8 mouse cellular contexts compared by ENCODE assay signal in genomic region chrX:100729665-100730188, GRCm38 (mm10). TPM values are rescaled to one million over a fixed set of nuclear protein-coding genes. Genes with fewer than 3 reads are reported as not detected.
A peak's percentile ranks its signal among the peaks of the same experiment; 100 is the strongest.
DNase-seq lines count a peak whose midpoint lies in the region; ATAC-seq lines count a peak whose summit lies in the region.

TSS of gene Gdpd2 (plus strand) at chrX:100729873.

- 25% methylated on average over 5 of the region's 8 CpGs for WGBS in embryonic facial prominence, embryonic 14.5 days

- H3K9ac ChIP-seq in embryonic facial prominence, embryonic 14.5 days (ENCODE audit: low read depth, low read length): peak within 1 kb of the TSS; percentile 35; the same call in 1 of the 2 replicates

- no peak within 1 kb of the TSS for H3K27ac ChIP-seq in embryonic facial prominence, embryonic 14.5 days (replicated peaks; ENCODE audit: low read depth, low read length)

- ATAC-seq in embryonic facial prominence, embryonic 14.5 days (ENCODE audit: low read depth): peak; percentile 78

- peak within 1 kb of the TSS; percentile 41 for H3K4me2 ChIP-seq in embryonic facial prominence, embryonic 14.5 days (ENCODE audit: low read depth, low read length)

- H3K9me3 ChIP-seq in embryonic facial prominence, embryonic 14.5 days (ENCODE audit: control insufficient read depth, low read length): no peaks in the 10 kb centered on the region

- peak; percentile 75 for DNase-seq in ES-CJ7 (ENCODE audit: low read depth, low spot score)
- DNase-seq in WW6 (ENCODE audit: low read depth, low spot score): peak; percentile 38
- DNase-seq in embryonic facial prominence, embryonic 14.5 days (ENCODE audit: low spot score): peak; percentile 69
- peak; percentile 43 for DNase-seq in heart, postnatal 4 days
- DNase-seq in layer of hippocampus, adult 8-10 months (ENCODE audit: low spot score in 2 of 2): peak in 1 of 2 experiments; percentile 5
- DNase-seq in lung, postnatal 25 days (ENCODE audit: low spot score): peak; percentile 37
- peak; percentile 16 for DNase-seq in right cerebral cortex, postnatal 14 days
- no peak for DNase-seq in spleen, postnatal 4 days (ENCODE audit: low spot score in 2 of 2)

- 0 out of 2 replicates have a peak, but pooled peaks cover 13% of the 10 kb centered on the region for H3K36me3 ChIP-seq in embryonic facial prominence, embryonic 14.5 days (ENCODE audit: control insufficient read depth, insufficient read depth, low read length)

- no peaks in the 10 kb centered on the region for H3K4me1 ChIP-seq in embryonic facial prominence, embryonic 14.5 days (ENCODE audit: control insufficient read depth, insufficient read depth, low read length)

- H3K27me3 ChIP-seq in embryonic facial prominence, embryonic 14.5 days (replicated peaks; ENCODE audit: control insufficient read depth, insufficient read depth, low read length): peaks cover 16% of the 10 kb centered on the region

- peak within 1 kb of the TSS; percentile 23 for H3K4me3 ChIP-seq in embryonic facial prominence, embryonic 14.5 days (ENCODE audit: low read depth, low read length)

RNA-seq across cellular contexts. Expression of gene Gdpd2, which starts in this region (rescaled TPM):
- 7.1 and 7.5 TPM in 2 replicates for polyA plus RNA-seq in embryonic facial prominence, embryonic 14.5 days (2014; fragmentation: Nextera tagmentation; extraction: Ambion mirVana)
- total RNA-seq in heart, postnatal 4 days (2021): under 1 TPM; 0.32 to 0.41 TPM
- total RNA-seq in layer of hippocampus, adult 8-10 months (2022): 10 to 100 TPM; 10.5 to 17.9 (median 15.4) TPM

Comparison
In these comparisons a context has a peak if more than half of its experiments do, and no peak if none do; other contexts are left out.
1. RNA of gene Gdpd2 (total RNA-seq): 10.5 to 17.9 TPM in layer of hippocampus, adult 8-10 months; 0.32 to 0.41 TPM in heart, postnatal 4 days; every median in the first group is over 4 times any median in the second.
2. Peak in DNase-seq in heart, postnatal 4 days; RNA of the gene not detected or under 1 TPM.
3. DNase-seq: peak in ES-CJ7 (single experiment), WW6 (single experiment), embryonic facial prominence, embryonic 14.5 days (single experiment), lung, postnatal 25 days (single experiment) and right cerebral cortex, postnatal 14 days (single experiment); none in spleen, postnatal 4 days (0 of 2).